Mouse (Mus musculus) embryonic facial prominence, embryonic 12.5 days (tissue): Measurements from ENCODE around the gene Trpc5os. TPM values are rescaled to one million over a fixed set of nuclear protein-coding genes. Genes with fewer than 3 reads are reported as not detected.

Source experiments
- ATAC-seq: fragments of 200-750 bp; cut with Nextera tagmentation; 2 replicates; pipeline ENCODE4 v1.8.0; 2017; ENCODE audit not compliant: insufficient number of reproducible peaks, insufficient read depth, low FRiP score, low TSS enrichment
- H3K27ac ChIP-seq: fragments of 300-500 bp; sonication (generic); 2 replicates; pipeline ENCODE4 v1.5.1; 2016; ENCODE audit warnings: mild to moderate bottlenecking
- H3K27me3 ChIP-seq: fragments of 300-500 bp; sonication (generic); 2 replicates; pipeline ENCODE4 v1.6.1; 2016; ENCODE audit warnings: mild to moderate bottlenecking, moderate library complexity
- H3K36me3 ChIP-seq: fragments of 300-500 bp; sonication (generic); 2 replicates; pipeline ENCODE4 v1.6.1; 2016; ENCODE audit warnings: mild to moderate bottlenecking
- H3K4me1 ChIP-seq: fragments of 300-500 bp; sonication (generic); 2 replicates; pipeline ENCODE4 v1.6.1; 2016
- H3K4me2 ChIP-seq: fragments of 300-500 bp; sonication (generic); replicated peaks from 2 replicates; pipeline ENCODE4 v1.6.1; 2016; ENCODE audit warnings: mild to moderate bottlenecking, moderate library complexity
- H3K4me3 ChIP-seq: fragments of 300-500 bp; sonication (generic); 2 replicates; pipeline ENCODE4 v1.5.1; 2016; ENCODE audit warnings: mild to moderate bottlenecking
- H3K9ac ChIP-seq: fragments of 300-500 bp; sonication (generic); 2 replicates; pipeline ENCODE4 v1.6.1; 2016; ENCODE audit warnings: mild to moderate bottlenecking, moderate library complexity
- H3K9me3 ChIP-seq: fragments of 300-500 bp; sonication (generic); 2 replicates; pipeline ENCODE4 v1.6.1; 2016; ENCODE audit warnings: mild to moderate bottlenecking, moderate library complexity
- WGBS: fragments of 180-500 bp; shearing (Covaris S2); methylation state at CpG from one replicate; pipeline ENCODE4 v1.1.7; 2016; 5-methylcytosine and 5-hydroxymethylcytosine counted together
- polyA plus RNA-seq: library from polyadenylated mRNA; unstranded; fragments of >200 nt; fragmentation: Nextera tagmentation; extraction: Ambion mirVana; gene quantifications from 2 replicates; pipeline ENCODE4 v1.2.1, GENCODE M21; 2016

The Trpc5os gene
- 0.06 TPM in 1 of 2 replicates, not detected in the other for polyA plus RNA-seq

DNA sequence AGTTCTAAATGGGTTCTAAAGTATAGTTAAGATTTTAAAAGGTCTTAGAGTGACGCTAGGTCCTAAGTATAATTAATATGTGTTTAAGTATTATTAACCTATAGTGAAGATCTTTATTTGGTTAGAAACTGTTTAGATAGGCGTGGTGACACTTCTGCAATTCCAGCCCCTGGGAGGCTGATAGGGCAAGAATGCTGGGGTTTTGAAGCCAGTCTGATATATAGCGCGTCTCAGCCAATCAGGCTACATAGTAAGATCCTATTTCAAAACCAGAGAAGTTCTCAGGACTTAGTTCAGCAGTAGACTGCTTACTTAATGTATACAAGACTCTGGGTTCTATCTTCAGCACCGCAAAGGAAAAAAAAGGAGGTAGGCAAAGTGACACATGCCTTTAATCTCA lies at the start of gene Trpc5os:
Gene Trpc5os, plus strand, starts transcription at position 301 of the 400 bp plus-strand sequence.
- Histone ChIP-seq H3K27me3 (no peaks in the 10 kb centered on the region), H3K4me2 (no peak within 1 kb of the TSS), H3K4me3 (no peak within 1 kb of the TSS), H3K9ac (no peak within 1 kb of the TSS), H3K9me3 (no peaks in the 10 kb centered on the region), H3K27ac (no peak within 1 kb of the TSS), H3K4me1 (no peaks in the 10 kb centered on the region), H3K36me3 (no peaks in the 10 kb centered on the region)
- WGBS, result 76% methylated on average over 5 of the region's 5 CpGs
- no peak for ATAC-seq

DNA sequence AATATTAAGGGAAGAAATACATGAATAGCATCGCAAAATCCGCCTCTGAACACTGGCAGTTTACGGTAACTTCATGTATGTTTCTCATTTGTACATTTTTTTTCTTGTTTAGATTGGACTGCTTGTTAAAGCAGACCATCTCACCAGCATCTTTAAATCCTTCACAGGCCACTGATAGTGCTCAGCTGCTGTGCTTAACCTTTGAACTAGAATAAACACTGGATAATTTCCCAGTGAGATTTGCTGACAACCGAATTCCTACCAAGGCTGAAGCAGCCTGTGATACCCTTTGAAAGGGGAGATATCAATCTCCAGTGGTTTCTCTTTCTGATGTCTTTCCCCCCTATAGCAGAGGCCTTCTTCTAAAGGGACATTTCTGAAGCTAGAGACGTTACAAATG lies 48.3 kb upstream of the Trpc5os start:
- no peak overlapping the region for H3K4me2 ChIP-seq
- H3K9ac ChIP-seq, result no peak overlapping the region
- WGBS, result 55% methylated on average over 5 of the region's 5 CpGs
- no peak overlapping the region for H3K27ac ChIP-seq
- no peaks in the 10 kb centered on the region for H3K9me3 ChIP-seq
- no peaks in the 10 kb centered on the region for H3K4me1 ChIP-seq
- H3K36me3 ChIP-seq, result no peaks in the 10 kb centered on the region
- no peaks in the 10 kb centered on the region for H3K27me3 ChIP-seq
- H3K4me3 ChIP-seq, result no peak overlapping the region
- ATAC-seq, result no peak

DNA sequence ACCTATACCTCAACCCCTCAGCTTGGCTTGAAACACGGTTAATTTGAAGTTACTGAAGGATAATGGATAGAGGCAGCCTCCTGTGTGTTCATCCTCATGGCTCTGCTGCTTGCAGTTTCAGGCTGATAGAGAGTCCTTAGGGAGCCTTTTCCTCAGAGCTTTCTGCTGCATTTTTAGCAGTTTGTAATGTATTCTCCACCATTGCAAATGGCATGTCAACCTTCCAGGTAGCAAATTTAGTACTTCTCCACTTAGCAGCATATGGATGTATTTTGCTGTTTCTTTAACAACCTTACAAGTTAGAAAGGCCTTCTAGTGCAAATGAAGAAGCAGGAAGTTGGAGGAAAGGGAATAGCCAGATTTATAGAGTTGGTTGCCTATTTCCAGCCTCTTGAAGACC lies 36.1 kb upstream of the Trpc5os start:
- H3K36me3 ChIP-seq, result no peaks in the 10 kb centered on the region
- no peak overlapping the region for H3K27ac ChIP-seq
- no peak overlapping the region for H3K4me3 ChIP-seq
- H3K9ac ChIP-seq, result no peak overlapping the region
- no peak for ATAC-seq
- WGBS, result 77% methylated on average over 1 of the region's 1 CpGs
- no peak overlapping the region for H3K4me2 ChIP-seq
- H3K4me1 ChIP-seq, result no peaks in the 10 kb centered on the region
- no peaks in the 10 kb centered on the region for H3K27me3 ChIP-seq
- no peaks in the 10 kb centered on the region for H3K9me3 ChIP-seq

DNA sequence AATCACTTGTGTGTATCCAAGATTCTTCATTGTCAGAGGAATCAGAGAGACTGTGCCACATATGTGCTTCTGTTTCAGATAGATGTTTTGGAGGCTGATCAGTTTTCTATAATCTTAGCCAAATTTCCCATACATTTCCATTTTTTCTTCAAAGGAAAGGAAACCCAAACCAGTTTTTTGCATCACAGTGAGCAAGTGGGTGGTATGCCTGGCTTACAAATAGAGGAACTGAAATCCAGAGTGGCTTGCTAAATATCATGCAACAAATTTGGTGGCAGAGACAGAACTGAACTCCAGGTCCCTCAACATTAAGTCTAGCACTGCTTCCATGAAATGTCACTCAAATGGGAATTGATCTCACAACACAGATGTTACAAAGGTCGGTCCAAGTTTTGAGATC lies 35.3 kb upstream of the Trpc5os start:
- Histone ChIP-seq H3K4me1 (no peaks in the 10 kb centered on the region), H3K9me3 (no peaks in the 10 kb centered on the region), H3K27me3 (no peaks in the 10 kb centered on the region), H3K36me3 (no peaks in the 10 kb centered on the region), H3K9ac (no peak overlapping the region), H3K4me3 (no peak overlapping the region), H3K27ac (no peak overlapping the region), H3K4me2 (no peak overlapping the region)
- no peak for ATAC-seq
- WGBS, result 82% methylated on average over 1 of the region's 1 CpGs

DNA sequence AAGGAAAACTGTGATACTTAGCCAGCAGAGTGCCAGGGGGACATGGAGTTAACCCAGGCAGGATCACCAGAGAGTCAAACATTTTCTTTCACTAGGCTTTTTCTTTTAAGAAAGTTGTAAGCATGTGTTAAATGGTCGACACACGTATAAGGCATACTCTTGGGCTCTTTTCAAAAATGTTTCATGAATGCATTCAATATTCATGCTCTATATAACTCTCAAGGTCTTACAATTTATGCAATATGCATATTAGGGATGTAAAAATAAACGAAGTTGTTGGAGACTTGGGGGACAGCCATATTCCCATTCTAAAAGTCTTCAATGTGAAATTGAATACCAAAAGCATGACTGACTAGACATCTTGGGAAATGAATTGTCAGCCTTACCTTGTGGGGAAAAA lies 32.5 kb upstream of the Trpc5os start:
- Histone ChIP-seq H3K36me3 (no peaks in the 10 kb centered on the region), H3K4me1 (no peaks in the 10 kb centered on the region), H3K9ac (no peak overlapping the region), H3K27ac (no peak overlapping the region), H3K9me3 (no peaks in the 10 kb centered on the region), H3K4me2 (no peak overlapping the region), H3K4me3 (no peak overlapping the region), H3K27me3 (no peaks in the 10 kb centered on the region)
- ATAC-seq, result no peak
- WGBS, result 82% methylated on average over 3 of the region's 3 CpGs

DNA sequence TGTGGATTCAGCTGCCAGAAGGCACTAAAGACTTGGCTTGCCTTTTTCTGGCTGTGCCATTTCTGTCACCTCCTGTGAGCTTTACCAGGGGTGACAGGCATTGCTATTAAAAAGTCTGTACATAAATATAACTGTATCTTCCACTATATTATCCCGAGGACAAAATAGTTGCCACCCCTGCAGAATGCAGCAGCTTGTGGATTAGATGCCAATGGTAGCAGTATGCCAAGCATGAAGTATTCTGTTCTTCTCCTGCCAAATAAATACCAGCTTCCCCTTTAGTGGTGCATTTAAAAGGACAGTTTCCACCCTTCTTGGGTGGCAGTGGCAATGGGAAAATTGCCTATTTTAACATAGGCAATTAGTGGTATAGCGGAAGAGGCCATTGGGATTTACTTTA lies 8.0 kb downstream of the Trpc5os start:
- WGBS, result 91% methylated on average over 2 of the region's 2 CpGs
- Histone ChIP-seq H3K27me3 (peaks cover 7% of the 10 kb centered on the region; the same call in 1 of the 2 replicates), H3K36me3 (no peaks in the 10 kb centered on the region), H3K9me3 (no peaks in the 10 kb centered on the region), H3K9ac (no peak overlapping the region), H3K4me1 (no peaks in the 10 kb centered on the region), H3K4me2 (no peak overlapping the region), H3K4me3 (no peak overlapping the region), H3K27ac (no peak overlapping the region)
- no peak for ATAC-seq

DNA sequence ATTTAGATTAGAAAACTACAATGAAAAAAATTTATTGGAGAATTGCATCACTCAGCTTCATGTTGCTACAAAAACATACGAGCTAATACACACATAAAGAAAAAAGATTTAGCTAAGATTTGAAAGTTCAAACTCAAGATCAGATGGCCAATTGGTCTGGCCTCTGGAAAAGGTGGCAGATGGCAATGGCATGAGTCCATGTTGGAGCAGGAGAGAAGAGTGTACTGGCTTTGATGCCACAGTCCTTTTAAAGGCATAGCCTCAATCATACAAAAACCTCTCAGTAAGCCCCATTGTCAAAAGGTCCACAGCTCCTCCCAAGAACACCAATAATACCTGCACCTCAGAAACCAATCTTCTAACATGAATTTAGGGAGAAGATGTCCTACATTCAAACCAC lies 35.0 kb downstream of the Trpc5os start:
- 88% methylated on average over 1 of the region's 1 CpGs for WGBS
- ATAC-seq, result no peak
- H3K9ac ChIP-seq, result no peak overlapping the region
- H3K9me3 ChIP-seq, result no peaks in the 10 kb centered on the region
- no peak overlapping the region for H3K27ac ChIP-seq
- H3K36me3 ChIP-seq, result no peaks in the 10 kb centered on the region
- no peak overlapping the region for H3K4me3 ChIP-seq
- no peaks in the 10 kb centered on the region for H3K27me3 ChIP-seq
- H3K4me1 ChIP-seq, result no peaks in the 10 kb centered on the region
- H3K4me2 ChIP-seq, result no peak overlapping the region

DNA sequence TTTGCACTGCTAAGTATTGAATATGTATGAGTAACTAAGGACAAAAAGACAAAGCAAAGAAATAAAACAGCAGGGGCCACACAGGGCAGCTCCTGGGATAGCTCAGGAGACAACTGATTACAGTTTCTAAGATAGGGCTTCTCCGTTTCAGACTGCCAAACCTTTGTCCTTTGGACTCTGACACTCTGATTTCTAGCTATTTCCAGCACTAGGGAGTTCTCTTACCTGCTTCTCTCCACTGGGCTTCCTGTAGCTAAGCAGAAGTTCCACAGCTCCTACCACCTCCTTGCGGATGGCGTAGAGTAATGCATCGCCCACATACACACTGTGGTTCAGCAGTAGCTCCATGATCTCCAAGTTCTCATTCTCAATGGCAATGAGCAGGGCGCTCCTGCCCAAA lies 66.9 kb downstream of the Trpc5os start:
- H3K9ac ChIP-seq, result no peak overlapping the region
- ATAC-seq, result no peak
- H3K4me1 ChIP-seq, result no peaks in the 10 kb centered on the region
- no peak overlapping the region for H3K4me2 ChIP-seq
- no peaks in the 10 kb centered on the region for H3K36me3 ChIP-seq
- WGBS, result 84% methylated on average over 5 of the region's 5 CpGs
- H3K27me3 ChIP-seq, result no peaks in the 10 kb centered on the region
- no peak overlapping the region for H3K27ac ChIP-seq
- no peaks in the 10 kb centered on the region for H3K9me3 ChIP-seq
- no peak overlapping the region for H3K4me3 ChIP-seq

DNA sequence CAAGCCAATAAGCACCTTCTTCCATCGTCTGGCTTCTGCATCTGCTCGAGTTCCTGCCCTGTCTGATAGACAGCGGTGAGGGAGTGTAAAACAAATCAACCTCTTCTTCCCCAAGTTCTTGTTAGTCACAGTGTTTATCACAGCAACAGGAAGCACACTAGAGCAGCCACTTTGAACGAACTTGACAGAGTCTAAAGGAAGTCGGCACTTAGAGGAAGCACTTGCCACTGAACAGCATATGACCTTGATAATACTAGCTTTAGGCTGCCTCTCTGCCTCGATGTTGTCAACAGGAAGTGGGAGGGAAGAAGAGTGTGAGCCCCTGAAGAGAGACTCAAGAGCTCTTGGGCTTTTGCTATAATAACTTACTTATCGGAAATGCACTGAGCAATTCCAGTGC lies 69.7 kb downstream of the Trpc5os start:
- no peaks in the 10 kb centered on the region for H3K4me1 ChIP-seq
- H3K9me3 ChIP-seq, result no peaks in the 10 kb centered on the region
- no peak overlapping the region for H3K9ac ChIP-seq
- no peak for ATAC-seq
- H3K27me3 ChIP-seq, result no peaks in the 10 kb centered on the region
- no peak overlapping the region for H3K4me3 ChIP-seq
- no peaks in the 10 kb centered on the region for H3K36me3 ChIP-seq
- H3K4me2 ChIP-seq, result no peak overlapping the region
- H3K27ac ChIP-seq, result no peak overlapping the region
- 66% methylated on average over 7 of the region's 7 CpGs for WGBS

Other genes starting within 250 kb of the Trpc5os start
- 23.4 and 25.5 TPM in 2 replicates for gene Alg13, start 138.8 kb upstream of the Trpc5os start, polyA plus RNA-seq
- 0.43 and 0.52 TPM in 2 replicates for gene Trpc5, start 231.6 kb downstream of the Trpc5os start, polyA plus RNA-seq
- gene Rtl4, start 232.3 kb downstream of the Trpc5os start, polyA plus RNA-seq, result 0.59 and 1.3 TPM in 2 replicates